Mouse (Mus musculus) stomach, postnatal 0 days (tissue): ENCODE measurements at regions not wholly inside any gene's neighbourhood (a gene's known extent, or its start where the extent isn't known, plus 50 kb on each side); places are given as distances from the start of the nearest gene placed in this dataset.

Experiments
- ATAC-seq: fragments of 200-750 bp; cut with Nextera tagmentation; 2 replicates; pipeline ENCODE4 v1.8.0; 2017; ENCODE audit not compliant: low FRiP score, low TSS enrichment
- DNase-seq: peaks from one replicate; pipeline ENCODE4 v3.0.0-alpha.2; 2016; ENCODE audit warnings: low spot score
- H3K27ac ChIP-seq: fragments of 300-500 bp; sonication (generic); replicated peaks from 2 replicates; pipeline ENCODE4 v1.5.1; 2014; ENCODE audit warnings: mild to moderate bottlenecking, control low read depth
- H3K27me3 ChIP-seq: fragments of 300-500 bp; sonication (generic); 2 replicates; pipeline ENCODE4 v1.6.1; 2014; ENCODE audit warnings: low read length; ENCODE audit not compliant: control insufficient read depth, insufficient read depth
- H3K36me3 ChIP-seq: fragments of 300-500 bp; sonication (generic); 2 replicates; pipeline ENCODE4 v1.6.1; 2014; ENCODE audit warnings: low read length, mixed read lengths; ENCODE audit not compliant: control insufficient read depth, insufficient read depth
- H3K4me1 ChIP-seq: fragments of 300-500 bp; sonication (generic); replicated peaks from 2 replicates; pipeline ENCODE4 v1.6.1; 2014; ENCODE audit warnings: antibody characterized with exemption; ENCODE audit not compliant: control insufficient read depth, insufficient read depth
- H3K4me2 ChIP-seq: fragments of 300-500 bp; sonication (generic); replicated peaks from 2 replicates; pipeline ENCODE4 v1.6.1; 2014; ENCODE audit warnings: low read depth, mild to moderate bottlenecking, control low read depth, moderate library complexity
- H3K4me3 ChIP-seq: fragments of 300-500 bp; sonication (generic); 2 replicates; pipeline ENCODE4 v1.5.1; 2014; ENCODE audit warnings: low read depth, low read length, control low read depth
- H3K9ac ChIP-seq: fragments of 300-500 bp; sonication (generic); 2 replicates; pipeline ENCODE4 v1.6.1; 2014; ENCODE audit warnings: mild to moderate bottlenecking, low read length, control low read depth, mixed read lengths
- H3K9me3 ChIP-seq: fragments of 300-500 bp; sonication (generic); 2 replicates; pipeline ENCODE4 v1.6.1; 2016; ENCODE audit warnings: low read length; ENCODE audit not compliant: control insufficient read depth
- CTCF ChIP-seq: IDR thresholded peaks from 2 replicates; pipeline ENCODE4 v1.5.1; 2016; ENCODE audit warnings: antibody characterized with exemption, low read depth, mild to moderate bottlenecking, moderate library complexity
- EP300 ChIP-seq: optimal IDR thresholded peaks from 2 replicates; pipeline ENCODE3; 2016; ENCODE audit warnings: antibody characterized with exemption
- WGBS: fragments of 180-500 bp; shearing (Covaris S2); extraction: QIAGEN DNeasy Blood & Tissue Kit; methylation state at CpG from one replicate; pipeline ENCODE4 v1.1.7; 2014; 5-methylcytosine and 5-hydroxymethylcytosine counted together

- TF ChIP-seq CTCF (no peak), EP300 (no peak)
- DNase-seq, result no peak
- Histone ChIP-seq H3K36me3 (no peaks in the 10 kb centered on the region), H3K27ac (no peak overlapping the region), H3K9me3 (no peaks in the 10 kb centered on the region), H3K4me3 (no peak overlapping the region), H3K27me3 (no peaks in the 10 kb centered on the region), H3K4me1 (no peaks in the 10 kb centered on the region), H3K9ac (no peak overlapping the region), H3K4me2 (no peak overlapping the region)
- ATAC-seq, result no peak
- 20% methylated on average over 1 of the region's 1 CpGs for WGBS
Measured at GRCm38 (mm10) chr6:147385606-147386005, 90.0 kb upstream of the Ccdc91 start.

- Histone ChIP-seq H3K9me3 (no peaks in the 10 kb centered on the region), H3K27ac (no peak overlapping the region), H3K36me3 (no peaks in the 10 kb centered on the region), H3K27me3 (no peaks in the 10 kb centered on the region), H3K4me3 (no peak overlapping the region), H3K9ac (no peak overlapping the region), H3K4me1 (no peaks in the 10 kb centered on the region), H3K4me2 (no peak overlapping the region)
- ATAC-seq (no peak), DNase-seq (no peak)
- WGBS, result 67% methylated on average over 8 of the region's 8 CpGs
- TF ChIP-seq EP300, result no peak
- TF ChIP-seq CTCF, result no peak
Measured at GRCm38 (mm10) chr6:147380519-147380918, 95.1 kb upstream of the Ccdc91 start.

- TF ChIP-seq EP300 (no peak), CTCF (no peak)
- Histone ChIP-seq H3K27me3 (no peaks in the 10 kb centered on the region), H3K27ac (no peak overlapping the region), H3K9me3 (no peaks in the 10 kb centered on the region), H3K4me1 (no peaks in the 10 kb centered on the region), H3K9ac (no peak overlapping the region), H3K4me3 (no peak overlapping the region), H3K36me3 (no peaks in the 10 kb centered on the region), H3K4me2 (no peak overlapping the region)
- DNase-seq (no peak), ATAC-seq (no peak)
- 66% methylated on average over 3 of the region's 3 CpGs for WGBS
Measured at GRCm38 (mm10) chr6:147377679-147378078, 97.9 kb upstream of the Ccdc91 start.

GRCm38 (mm10) chr6:147371737-147372136 is 103.9 kb upstream of the Ccdc91 start:
- H3K9me3 ChIP-seq, result no peaks in the 10 kb centered on the region
- no peak for TF ChIP-seq EP300
- no peak for TF ChIP-seq CTCF
- no peak overlapping the region for H3K4me2 ChIP-seq
- 65% methylated on average over 4 of the region's 4 CpGs for WGBS
- DNase-seq, result no peak
- no peak for ATAC-seq
- H3K4me1 ChIP-seq, result no peaks in the 10 kb centered on the region
- H3K27me3 ChIP-seq, result no peaks in the 10 kb centered on the region
- no peak overlapping the region for H3K4me3 ChIP-seq
- H3K9ac ChIP-seq, result no peak overlapping the region
- no peaks in the 10 kb centered on the region for H3K36me3 ChIP-seq
- H3K27ac ChIP-seq, result no peak overlapping the region

- Histone ChIP-seq H3K4me2 (no peak overlapping the region), H3K4me3 (no peak overlapping the region), H3K9me3 (no peaks in the 10 kb centered on the region), H3K4me1 (no peaks in the 10 kb centered on the region), H3K27ac (no peak overlapping the region), H3K9ac (no peak overlapping the region), H3K27me3 (no peaks in the 10 kb centered on the region), H3K36me3 (no peaks in the 10 kb centered on the region)
- ATAC-seq, result no peak
- no peak for TF ChIP-seq EP300
- TF ChIP-seq CTCF, result no peak
- DNase-seq, result no peak
- 82% methylated on average over 3 of the region's 3 CpGs for WGBS
Measured at GRCm38 (mm10) chr6:147371336-147371735, 104.3 kb upstream of the Ccdc91 start.

- ATAC-seq (no peak), DNase-seq (no peak)
- H3K36me3 ChIP-seq, result no peaks in the 10 kb centered on the region
- no peaks in the 10 kb centered on the region for H3K27me3 ChIP-seq
- H3K4me3 ChIP-seq, result no peak overlapping the region
- no peak overlapping the region for H3K9ac ChIP-seq
- H3K4me1 ChIP-seq, result no peaks in the 10 kb centered on the region
- no peak for TF ChIP-seq CTCF
- no peak for TF ChIP-seq EP300
- WGBS, result 86% methylated on average over 6 of the region's 6 CpGs
- H3K27ac ChIP-seq, result no peak overlapping the region
- H3K4me2 ChIP-seq, result no peak overlapping the region
- no peaks in the 10 kb centered on the region for H3K9me3 ChIP-seq
Measured at GRCm38 (mm10) chr6:147362842-147363241, 98.9 kb upstream of the Pthlh start.

GRCm38 (mm10) chr6:147357031-147357430 is 93.0 kb upstream of the Pthlh start:
- no peaks in the 10 kb centered on the region for H3K4me1 ChIP-seq
- no peak overlapping the region for H3K4me2 ChIP-seq
- no peaks in the 10 kb centered on the region for H3K27me3 ChIP-seq
- H3K36me3 ChIP-seq, result no peaks in the 10 kb centered on the region
- no peak for ATAC-seq
- no peak for TF ChIP-seq EP300
- TF ChIP-seq CTCF, result no peak
- 77% methylated on average over 2 of the region's 2 CpGs for WGBS
- no peak overlapping the region for H3K9ac ChIP-seq
- no peak for DNase-seq
- no peak overlapping the region for H3K27ac ChIP-seq
- no peak overlapping the region for H3K4me3 ChIP-seq
- no peaks in the 10 kb centered on the region for H3K9me3 ChIP-seq
